Mouse (Mus musculus) left cerebral cortex, postnatal 36 days (tissue): Measurements from ENCODE around the gene Washc1. TPM values are rescaled to one million over a fixed set of nuclear protein-coding genes. Genes with fewer than 3 reads are reported as not detected.

Experiments
- total RNA-seq, 2 experiments: library from RNA; stranded (reverse); gene quantifications; 2 replicates each; pipeline ENCODE4 v1.2.3; 2021

Gene Washc1
- total RNA-seq, 2 experiments from 2014 or later: 43.3 to 44.5 TPM

Other genes starting within 250 kb of the Washc1 start
- 10 to 100 TPM; 62.1 to 64.0 TPM for gene Ralbp1, start 225.7 kb upstream of the Washc1 start, total RNA-seq
- gene Twsg1, start 160.3 kb upstream of the Washc1 start, total RNA-seq: 10 to 100 TPM; 23.4 to 24.5 TPM
- 100 to 1,000 TPM; 217 to 219 TPM for gene Ankrd12, start 34.5 kb upstream of the Washc1 start, total RNA-seq
- 100 to 1,000 TPM; 224 to 227 TPM for gene Ndufv2, start 10.0 kb upstream of the Washc1 start, total RNA-seq
- gene Ddx11, start 12.0 kb downstream of the Washc1 start, total RNA-seq: 1 to 10 TPM; 1.2 to 1.9 TPM